Mouse (Mus musculus): ENCODE measurements around the gene Gm3646. TPM values are rescaled to one million over a fixed set of nuclear protein-coding genes. Genes with fewer than 3 reads are reported as not detected.

Gene Gm3646
- total RNA-seq (2021), result 1 to 10 TPM; 5.8 to 9.4 TPM

GRCm38 (mm10) chr1:39805243-39805979, at the start of gene Gm3646:
Gene Gm3646 (minus strand): TSS chr1:39805332.
- peak; percentile 27 for DNase-seq (ENCODE audit: low spot score)
- intact Hi-C loops (cut with DNase I), result no loop called here

- peak; percentile 11 for DNase-seq (ENCODE audit: low spot score)
- intact Hi-C loops (cut with DNase I), result no loop called here
These were observed 41.9 kb upstream of the Gm3646 start for GRCm38 (mm10) chr1:39847066-39847465.

GRCm38 (mm10) chr1:39846031-39846550, 41.0 kb upstream of the Gm3646 start:
- peak; percentile 2 for DNase-seq (ENCODE audit: low spot score)
- intact Hi-C loops (cut with DNase I), result no loop called here

GRCm38 (mm10) chr1:39843328-39843727, 38.2 kb upstream of the Gm3646 start:
- no peak for DNase-seq (ENCODE audit: low spot score)

GRCm38 (mm10) chr1:39842218-39843007, 37.3 kb upstream of the Gm3646 start:
- intact Hi-C loops (cut with DNase I), result no loop called here
- no peak for DNase-seq (ENCODE audit: low spot score)

More at GRCm38 (mm10) chr1:39843328-39843727, 38.2 kb upstream of the Gm3646 start:
- intact Hi-C loops (cut with DNase I), result no loop called here

- no peak for DNase-seq (ENCODE audit: low spot score)
- intact Hi-C loops (cut with DNase I), result no loop called here
These were observed 35.7 kb upstream of the Gm3646 start for GRCm38 (mm10) chr1:39840856-39841255.

- DNase-seq (ENCODE audit: low spot score), result no peak
- intact Hi-C loops (cut with DNase I), result no loop called here
These were observed 34.7 kb upstream of the Gm3646 start for GRCm38 (mm10) chr1:39839838-39840237.

GRCm38 (mm10) chr1:39839217-39839616, 34.1 kb upstream of the Gm3646 start:
- intact Hi-C loops (cut with DNase I), result no loop called here

GRCm38 (mm10) chr1:39838487-39839169, 33.5 kb upstream of the Gm3646 start:
- no peak for DNase-seq (ENCODE audit: low spot score)
- intact Hi-C loops (cut with DNase I), result no loop called here

More at GRCm38 (mm10) chr1:39839217-39839616, 34.1 kb upstream of the Gm3646 start:
- DNase-seq (ENCODE audit: low spot score), result no peak

- DNase-seq (ENCODE audit: low spot score), result no peak
- intact Hi-C loops (cut with DNase I), result no loop called here
These were observed 26.5 kb upstream of the Gm3646 start for GRCm38 (mm10) chr1:39831594-39832039.

GRCm38 (mm10) chr1:39830786-39831593, 25.9 kb upstream of the Gm3646 start:
- DNase-seq (ENCODE audit: low spot score), result no peak
- intact Hi-C loops (cut with DNase I), result no loop called here

GRCm38 (mm10) chr1:39824902-39825301, 19.8 kb upstream of the Gm3646 start:
- no peak for DNase-seq (ENCODE audit: low spot score)
- intact Hi-C loops (cut with DNase I), result loop anchor here (5.0 kb wide), 1 partner anchor 72 kb away; no protein-coding TSS in a partner anchor

- intact Hi-C loops (cut with DNase I), result loop anchor here (5.0 kb wide), 1 partner anchor 73 kb away; no protein-coding TSS in a partner anchor
- DNase-seq (ENCODE audit: low spot score), result no peak
These were observed 19.1 kb upstream of the Gm3646 start for GRCm38 (mm10) chr1:39824240-39824639.

- intact Hi-C loops (cut with DNase I), result no loop called here
- no peak for DNase-seq (ENCODE audit: low spot score)
These were observed 14.5 kb upstream of the Gm3646 start for GRCm38 (mm10) chr1:39819596-39819995.

GRCm38 (mm10) chr1:39815766-39816165, 10.6 kb upstream of the Gm3646 start:
- intact Hi-C loops (cut with DNase I), result no loop called here
- no peak for DNase-seq (ENCODE audit: low spot score)

- intact Hi-C loops (cut with DNase I), result no loop called here
These were observed 7.9 kb upstream of the Gm3646 start for GRCm38 (mm10) chr1:39813067-39813466.

GRCm38 (mm10) chr1:39804789-39805188, 343 bp downstream of the Gm3646 start:
- intact Hi-C loops (cut with DNase I), result no loop called here
- no peak for DNase-seq (ENCODE audit: low spot score)

More at GRCm38 (mm10) chr1:39813067-39813466, 7.9 kb upstream of the Gm3646 start:
- no peak for DNase-seq (ENCODE audit: low spot score)

- intact Hi-C loops (cut with DNase I), result no loop called here
- DNase-seq (ENCODE audit: low spot score), result no peak
These were observed 2.2 kb downstream of the Gm3646 start for GRCm38 (mm10) chr1:39802946-39803345.

GRCm38 (mm10) chr1:39797496-39797895, 7.6 kb downstream of the Gm3646 start:
- DNase-seq (ENCODE audit: low spot score), result no peak
- intact Hi-C loops (cut with DNase I), result no loop called here
